Mouse (Mus musculus): ENCODE measurements at regions not wholly inside any gene's neighbourhood (a gene's known extent, or its start where the extent isn't known, plus 50 kb on each side); places are given as distances from the start of the nearest gene placed in this dataset.

- Histone ChIP-seq H3K27ac (no peak overlapping the region), H3K27me3 (no peaks in the 10 kb centered on the region), H3K4me3 (no peak overlapping the region), H3K4me1 (no peaks in the 10 kb centered on the region), H3K9me3 (no peaks in the 10 kb centered on the region), H3K36me3 (no peaks in the 10 kb centered on the region), H3K9ac (no peak overlapping the region), H3K4me2 (no peak overlapping the region)
- whole genome bisulfite sequencing, result 85% methylated on average over 3 of the region's 3 CpGs
- no peak for ATAC-seq (ENCODE audit: insufficient number of reproducible peaks, insufficient read depth, low FRiP score, low TSS enrichment, low read depth)
Observed at GRCm38 (mm10) chr8:87270525-87271187, 201.8 kb downstream of the Cbln1 start.

- no peak overlapping the region for H3K9ac ChIP-seq
- H3K27me3 ChIP-seq, result no peaks in the 10 kb centered on the region
- no peak overlapping the region for H3K4me2 ChIP-seq
- H3K4me1 ChIP-seq, result no peaks in the 10 kb centered on the region
- no peaks in the 10 kb centered on the region for H3K9me3 ChIP-seq
- H3K36me3 ChIP-seq, result no peaks in the 10 kb centered on the region
- H3K27ac ChIP-seq, result no peak overlapping the region
- ATAC-seq (ENCODE audit: insufficient number of reproducible peaks, insufficient read depth, low FRiP score, low TSS enrichment, low read depth), result no peak
- H3K4me3 ChIP-seq, result no peak overlapping the region
Observed at GRCm38 (mm10) chr8:87268159-87268558, 204.2 kb downstream of the Cbln1 start.

GRCm38 (mm10) chr8:87264999-87265398 lies 207.4 kb downstream of the Cbln1 start:
- Histone ChIP-seq H3K9ac (no peak overlapping the region), H3K27me3 (no peaks in the 10 kb centered on the region), H3K4me1 (no peaks in the 10 kb centered on the region), H3K36me3 (no peaks in the 10 kb centered on the region), H3K27ac (no peak overlapping the region), H3K4me3 (no peak overlapping the region), H3K4me2 (no peak overlapping the region), H3K9me3 (no peaks in the 10 kb centered on the region)
- 53% methylated on average over 2 of the region's 2 CpGs for WGBS
- ATAC-seq (ENCODE audit: insufficient number of reproducible peaks, insufficient read depth, low FRiP score, low TSS enrichment, low read depth), result no peak

GRCm38 (mm10) chr8:87260305-87260704 lies 212.1 kb downstream of the Cbln1 start:
- Histone ChIP-seq H3K9me3 (0 out of 2 replicates have a peak, but pooled peaks cover 4% of the 10 kb centered on the region), H3K27ac (no peak overlapping the region), H3K4me1 (no peaks in the 10 kb centered on the region), H3K36me3 (no peaks in the 10 kb centered on the region), H3K4me2 (no peak overlapping the region), H3K4me3 (no peak overlapping the region), H3K27me3 (no peaks in the 10 kb centered on the region), H3K9ac (no peak overlapping the region)
- no peak for ATAC-seq (ENCODE audit: insufficient number of reproducible peaks, insufficient read depth, low FRiP score, low TSS enrichment, low read depth)
- WGBS, result 79% methylated on average over 2 of the region's 2 CpGs

- no peaks in the 10 kb centered on the region for H3K9me3 ChIP-seq
- H3K4me2 ChIP-seq, result no peak overlapping the region
- H3K4me1 ChIP-seq, result no peaks in the 10 kb centered on the region
- no peak overlapping the region for H3K27ac ChIP-seq
- 82% methylated on average over 2 of the region's 2 CpGs for WGBS
- no peak overlapping the region for H3K4me3 ChIP-seq
- no peak overlapping the region for H3K9ac ChIP-seq
- H3K36me3 ChIP-seq, result no peaks in the 10 kb centered on the region
- no peaks in the 10 kb centered on the region for H3K27me3 ChIP-seq
- no peak for ATAC-seq (ENCODE audit: insufficient number of reproducible peaks, insufficient read depth, low FRiP score, low TSS enrichment, low read depth)
Observed at GRCm38 (mm10) chr8:87242681-87243080, 229.7 kb downstream of the Cbln1 start.

- H3K4me1 ChIP-seq, result peaks cover 20% of the 10 kb centered on the region
- H3K27me3 ChIP-seq, result no peaks in the 10 kb centered on the region
- ATAC-seq (ENCODE audit: insufficient number of reproducible peaks, insufficient read depth, low FRiP score, low TSS enrichment, low read depth), result no peak
- H3K9ac ChIP-seq, result no peak overlapping the region
- no peaks in the 10 kb centered on the region for H3K9me3 ChIP-seq
- H3K27ac ChIP-seq, result no peak overlapping the region
- no peak overlapping the region for H3K4me2 ChIP-seq
- H3K36me3 ChIP-seq, result no peaks in the 10 kb centered on the region
- H3K4me3 ChIP-seq, result no peak overlapping the region
- 61% methylated on average over 7 of the region's 7 CpGs for WGBS
Observed at GRCm38 (mm10) chr8:87237181-87237580, 235.2 kb downstream of the Cbln1 start.

- H3K27me3 ChIP-seq, result no peaks in the 10 kb centered on the region
- H3K9me3 ChIP-seq, result no peaks in the 10 kb centered on the region
- H3K4me2 ChIP-seq, result no peak overlapping the region
- H3K36me3 ChIP-seq, result no peaks in the 10 kb centered on the region
- no peak overlapping the region for H3K27ac ChIP-seq
- WGBS, result 86% methylated on average over 11 of the region's 11 CpGs
- no peak for ATAC-seq (ENCODE audit: insufficient number of reproducible peaks, insufficient read depth, low FRiP score, low TSS enrichment, low read depth)
- H3K4me1 ChIP-seq, result peaks cover 20% of the 10 kb centered on the region
- H3K4me3 ChIP-seq, result no peak overlapping the region
- no peak overlapping the region for H3K9ac ChIP-seq
Observed at GRCm38 (mm10) chr8:87236438-87236837, 236.0 kb downstream of the Cbln1 start.

GRCm38 (mm10) chr8:87235341-87236075 lies 236.9 kb downstream of the Cbln1 start:
- Histone ChIP-seq H3K36me3 (no peaks in the 10 kb centered on the region), H3K9me3 (no peaks in the 10 kb centered on the region), H3K27me3 (peaks cover 3% of the 10 kb centered on the region; the same call in 1 of the 2 replicates), H3K4me1 (peaks cover 20% of the 10 kb centered on the region), H3K4me3 (peak overlapping the region; percentile 16; the same call in 1 of the 2 replicates), H3K9ac (no peak overlapping the region), H3K4me2 (peak overlapping the region; percentile 45), H3K27ac (no peak overlapping the region)
- WGBS, result 45% methylated on average over 18 of the region's 18 CpGs
- ATAC-seq (ENCODE audit: insufficient number of reproducible peaks, insufficient read depth, low FRiP score, low TSS enrichment, low read depth), result no peak

- Histone ChIP-seq H3K27me3 (peaks cover 3% of the 10 kb centered on the region; the same call in 1 of the 2 replicates), H3K4me2 (no peak overlapping the region), H3K27ac (no peak overlapping the region), H3K36me3 (no peaks in the 10 kb centered on the region), H3K4me1 (peaks cover 20% of the 10 kb centered on the region), H3K9ac (no peak overlapping the region), H3K4me3 (no peak overlapping the region), H3K9me3 (no peaks in the 10 kb centered on the region)
- WGBS, result 80% methylated on average over 5 of the region's 5 CpGs
- ATAC-seq (ENCODE audit: insufficient number of reproducible peaks, insufficient read depth, low FRiP score, low TSS enrichment, low read depth), result no peak
Observed at GRCm38 (mm10) chr8:87234336-87234735, 238.1 kb downstream of the Cbln1 start.

- no peak; the same call in 1 of the 2 replicates for ATAC-seq (ENCODE audit: insufficient number of reproducible peaks, insufficient read depth, low FRiP score, low TSS enrichment, low read depth)
- WGBS, result 34% methylated on average over 10 of the region's 10 CpGs
- no peak overlapping the region for H3K4me3 ChIP-seq
- H3K36me3 ChIP-seq, result no peaks in the 10 kb centered on the region
- no peak overlapping the region for H3K4me2 ChIP-seq
- peaks cover 3% of the 10 kb centered on the region; the same call in 1 of the 2 replicates for H3K27me3 ChIP-seq
- H3K9ac ChIP-seq, result no peak overlapping the region
- peaks cover 20% of the 10 kb centered on the region for H3K4me1 ChIP-seq
- no peaks in the 10 kb centered on the region for H3K9me3 ChIP-seq
- H3K27ac ChIP-seq, result no peak overlapping the region
Observed at GRCm38 (mm10) chr8:87233805-87234331, 238.5 kb downstream of the Cbln1 start.

- peaks cover 3% of the 10 kb centered on the region; the same call in 1 of the 2 replicates for H3K27me3 ChIP-seq
- H3K9ac ChIP-seq, result no peak overlapping the region
- no peaks in the 10 kb centered on the region for H3K9me3 ChIP-seq
- no peak overlapping the region for H3K4me3 ChIP-seq
- ATAC-seq (ENCODE audit: insufficient number of reproducible peaks, insufficient read depth, low FRiP score, low TSS enrichment, low read depth), result no peak
- WGBS, result 32% methylated on average over 4 of the region's 4 CpGs
- H3K4me1 ChIP-seq, result peaks cover 20% of the 10 kb centered on the region
- H3K27ac ChIP-seq, result no peak overlapping the region
- H3K36me3 ChIP-seq, result no peaks in the 10 kb centered on the region
- no peak overlapping the region for H3K4me2 ChIP-seq
Observed at GRCm38 (mm10) chr8:87231762-87232161, 240.6 kb downstream of the Cbln1 start.

- H3K4me3 ChIP-seq, result no peak overlapping the region
- ATAC-seq (ENCODE audit: insufficient number of reproducible peaks, insufficient read depth, low FRiP score, low TSS enrichment, low read depth), result no peak
- no peaks in the 10 kb centered on the region for H3K9me3 ChIP-seq
- no peaks in the 10 kb centered on the region for H3K36me3 ChIP-seq
- WGBS, result 84% methylated on average over 4 of the region's 4 CpGs
- no peak overlapping the region for H3K27ac ChIP-seq
- peaks cover 12% of the 10 kb centered on the region for H3K4me1 ChIP-seq
- H3K4me2 ChIP-seq, result no peak overlapping the region
- no peak overlapping the region for H3K9ac ChIP-seq
- H3K27me3 ChIP-seq, result peaks cover 3% of the 10 kb centered on the region; the same call in 1 of the 2 replicates
Observed at GRCm38 (mm10) chr8:87230096-87230495, 242.3 kb downstream of the Cbln1 start.

Data from embryonic facial prominence, embryonic 13.5 days (tissue).